16 mouse cellular contexts compared by ENCODE assay signal in genomic region chr12:71107216-71107771, GRCm38 (mm10). TPM values are rescaled to one million over a fixed set of nuclear protein-coding genes. Genes with fewer than 3 reads are reported as not detected.
DNase-seq lines count a peak whose midpoint lies in the region.
"Had no signal": no experiment of that assay in that cellular context is flagged by ENCODE, and none has a peak within 500 bp of the region (broad histone marks: within the 10 kb centered on the region; RNA-seq: fewer than 3 reads in every experiment).

No protein-coding gene starts in this region.

- DNase-seq in adrenal gland, adult (ENCODE audit: inconsistent age in 2 of 2, low spot score in 1 of 2) = peak; percentile 59 to 84
- DNase-seq in adrenal gland, postnatal 25 days = no peak
- DNase-seq in adrenal gland, adult 8-10 months = peak; percentile 44
- no peak for DNase-seq in adrenal gland, adult 18-20 months (ENCODE audit: low spot score in 2 of 2)
- peak; percentile 45 to 56 for DNase-seq in adrenal gland, postnatal 36 days
- DNase-seq: B cell, adult 2 months; cerebellum, adult 11 months; cerebellum, adult 18-20 months; cerebellum, adult 8-10 months; cerebellum, adult 9-11 months; cerebellum, postnatal 14 days; cerebellum, postnatal 36 days; embryo, embryonic 11 days had no signal

RNA-seq across cellular contexts. Expression of gene Tomm20l, which starts 3.9 kb away (rescaled TPM):
- total RNA-seq in adrenal gland, postnatal 25 days (2021) = 5.6 and 15.2 TPM in 2 replicates
- total RNA-seq in adrenal gland, adult 8-10 months (2022) = 10 to 100 TPM in 2 of 4 experiments, 1 to 10 TPM in 2; 9.0 to 14.9 (median 11.7) TPM
- 1 to 10 TPM; 4.3 to 7.3 TPM for total RNA-seq in adrenal gland, adult 18-20 months (2021)
- 10 to 100 TPM in 1 of 2 experiments, 1 to 10 TPM in 1; 3.7 to 12.3 TPM for total RNA-seq in adrenal gland, postnatal 36 days (2021)
- total RNA-seq: CH12.LX; common myeloid progenitor, adult 5-6 weeks; G1E had no signal

RNA-seq across cellular contexts. Expression of gene Timm9, which starts 29.2 kb away (rescaled TPM):
- total RNA-seq in adrenal gland, postnatal 25 days (2021) = 46.7 and 51.3 TPM in 2 replicates
- total RNA-seq in adrenal gland, adult 8-10 months (2022) = 10 to 100 TPM; 49.0 to 68.2 (median 57.4) TPM
- total RNA-seq in adrenal gland, adult 18-20 months (2021) = 10 to 100 TPM; 60.0 to 64.2 TPM
- 10 to 100 TPM; 50.3 to 56.3 TPM for total RNA-seq in adrenal gland, postnatal 36 days (2021)

RNA-seq across cellular contexts. Expression of gene 2700049A03Rik, which starts 29.4 kb away (rescaled TPM):
- 12.1 and 15.5 TPM in 2 replicates for total RNA-seq in adrenal gland, postnatal 25 days (2021)
- total RNA-seq in adrenal gland, adult 8-10 months (2022) = 10 to 100 TPM; 11.9 to 18.6 (median 13.6) TPM
- total RNA-seq in adrenal gland, adult 18-20 months (2021) = 1 to 10 TPM; 5.1 to 7.3 TPM
- total RNA-seq in adrenal gland, postnatal 36 days (2021) = 1 to 10 TPM; 9.1 to 9.3 TPM

Comparison
In these comparisons a context has a peak if more than half of its experiments do, and no peak if none do; other contexts are left out.
1. DNase-seq: peak in adrenal gland, adult (2 of 2), adrenal gland, adult 8-10 months (single experiment) and adrenal gland, postnatal 36 days (2 of 2); none in adrenal gland, postnatal 25 days (single experiment) and adrenal gland, adult 18-20 months (0 of 2).